Mouse (Mus musculus) cortical plate, adult 2 months (tissue): ENCODE results near the gene Osbp. TPM values are rescaled to one million over a fixed set of nuclear protein-coding genes. Genes with fewer than 3 reads are reported as not detected.

Experiments
- H3K27ac ChIP-seq: fragments of 200-500 bp; 2 replicates; pipeline ENCODE4 v1.5.1; 2012; ENCODE audit warnings: low read length, control low read depth, inconsistent platforms; ENCODE audit not compliant: insufficient read depth
- H3K4me1 ChIP-seq: fragments of 200-500 bp; 2 replicates; pipeline ENCODE4 v1.6.1; 2011; ENCODE audit warnings: low read length; ENCODE audit not compliant: control insufficient read depth, insufficient read depth
- H3K4me3 ChIP-seq: fragments of 200-500 bp; 2 replicates; pipeline ENCODE4 v1.5.1; 2011; ENCODE audit warnings: mild to moderate bottlenecking, low read length, control low read depth; ENCODE audit not compliant: insufficient read depth
- CTCF ChIP-seq: fragments of 200-500 bp; IDR thresholded peaks from 2 replicates; pipeline ENCODE4 v1.5.1; 2011; ENCODE audit warnings: mild to moderate bottlenecking, control low read depth, low read length; ENCODE audit not compliant: insufficient read depth; ENCODE audit errors: extremely low read depth
- POLR2A ChIP-seq: fragments of 200-500 bp; IDR thresholded peaks from 2 replicates; pipeline ENCODE4 v1.6.1; 2011; ENCODE audit warnings: mild to moderate bottlenecking, low read length, control low read depth; ENCODE audit not compliant: insufficient read depth; ENCODE audit errors: extremely low read depth
- polyA plus RNA-seq: library from polyadenylated mRNA; depleted of rRNA; stranded (reverse); fragments of >200 nt; gene quantifications from 2 replicates; pipeline ENCODE4 v1.2.3, GENCODE M21; 2012

Gene Osbp
- polyA plus RNA-seq, 1 experiment, result 37.1 TPM

DNA sequence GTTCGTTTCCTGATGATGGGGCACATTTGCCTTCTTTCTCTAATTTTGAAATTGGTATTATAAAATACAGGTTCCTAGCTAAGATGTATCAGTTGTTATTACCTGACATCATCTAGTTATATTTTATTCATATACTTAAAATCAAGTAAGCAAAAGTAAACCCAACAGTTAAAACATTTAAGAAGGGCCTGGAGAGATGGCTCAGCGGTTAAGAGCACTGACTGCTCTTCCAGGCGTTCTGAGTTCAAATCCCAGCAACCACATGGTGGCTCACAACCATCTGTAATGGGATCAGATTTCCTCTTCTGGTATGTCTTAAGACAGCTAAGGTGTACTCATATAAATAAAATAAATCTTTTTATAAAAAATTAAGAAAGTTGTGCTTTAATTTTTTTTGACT, 22.1 kb downstream of the Osbp start:
- H3K27ac ChIP-seq, result no peak overlapping the region
- no peak overlapping the region for H3K4me3 ChIP-seq
- no peaks in the 10 kb centered on the region for H3K4me1 ChIP-seq
- TF ChIP-seq CTCF (no peak), POLR2A (no peak)

DNA sequence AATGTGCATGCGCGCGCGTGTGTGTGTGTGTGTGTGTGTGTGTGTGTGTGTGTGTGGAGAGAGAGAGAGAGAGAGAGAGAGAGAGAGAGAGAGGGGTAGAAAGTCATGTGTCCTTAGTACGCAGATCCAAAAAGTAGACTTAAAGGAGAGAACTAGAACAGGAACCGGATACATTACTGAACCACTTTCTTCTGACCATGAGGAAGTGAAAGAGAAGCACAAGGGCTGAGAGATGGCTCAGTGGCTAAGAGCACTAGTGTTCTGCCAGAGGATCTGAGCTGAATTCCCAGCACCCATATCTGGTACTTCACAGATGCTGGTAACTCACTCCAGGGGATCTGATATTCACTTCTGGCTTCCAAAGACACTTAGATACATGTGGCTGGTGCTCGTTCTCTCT, 23.6 kb downstream of the Osbp start:
- Histone ChIP-seq H3K27ac (no peak overlapping the region), H3K4me1 (no peaks in the 10 kb centered on the region), H3K4me3 (no peak overlapping the region)
- no peak for TF ChIP-seq CTCF
- TF ChIP-seq POLR2A, result no peak

DNA sequence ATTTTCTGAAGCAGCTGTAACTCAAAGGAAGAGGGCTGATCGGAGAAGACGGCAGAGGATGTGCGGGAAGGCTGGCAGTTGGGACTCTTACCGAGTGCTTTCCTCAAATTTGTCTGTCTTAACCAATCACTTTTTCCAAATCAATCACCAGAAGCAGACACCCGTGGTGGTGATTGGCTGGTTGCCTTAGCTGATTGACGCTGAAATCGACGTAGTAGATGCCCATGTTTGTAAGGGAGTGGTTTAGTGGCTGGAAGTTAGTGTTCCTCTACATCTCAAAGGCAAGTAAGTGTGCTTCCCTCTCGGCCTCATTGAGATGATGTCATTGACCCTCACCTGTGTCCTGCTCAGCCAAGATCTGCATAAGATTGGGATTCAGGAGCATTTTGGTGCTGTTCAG, 26.3 kb downstream of the Osbp start:
- Histone ChIP-seq H3K4me3 (no peak overlapping the region), H3K27ac (no peak overlapping the region), H3K4me1 (no peaks in the 10 kb centered on the region)
- TF ChIP-seq CTCF (no peak), POLR2A (no peak)

DNA sequence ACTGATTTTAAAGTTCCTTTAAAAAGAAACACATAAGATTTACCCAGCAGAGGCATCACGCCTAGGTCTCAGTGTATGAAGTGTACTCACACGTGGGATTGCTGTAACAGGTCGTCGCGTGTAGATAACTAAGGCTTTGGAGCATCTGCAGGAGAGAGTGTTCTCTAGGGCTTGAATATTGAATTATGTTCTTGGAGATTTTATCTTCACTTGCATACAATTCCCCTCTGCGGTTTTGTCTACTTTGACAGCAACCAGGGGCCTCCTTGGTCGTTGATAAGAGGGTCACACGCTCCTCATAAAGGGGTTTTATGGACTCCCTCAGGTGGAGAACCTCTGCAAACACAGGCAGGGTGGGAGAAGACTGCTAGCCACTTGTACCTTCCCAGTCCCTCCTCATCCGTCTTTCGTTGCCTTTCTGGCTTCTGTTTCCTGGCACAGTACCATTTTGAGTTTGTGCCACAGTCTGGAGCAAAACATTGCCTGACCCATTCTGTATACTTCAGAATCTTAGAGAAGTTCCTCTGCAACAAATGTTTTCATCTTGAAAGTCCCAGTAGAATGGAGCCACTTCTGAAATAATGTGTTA, 26.8 kb downstream of the Osbp start:
- H3K27ac ChIP-seq, result no peak overlapping the region
- TF ChIP-seq POLR2A (no peak), CTCF (no peak)
- no peaks in the 10 kb centered on the region for H3K4me1 ChIP-seq
- H3K4me3 ChIP-seq, result no peak overlapping the region

DNA sequence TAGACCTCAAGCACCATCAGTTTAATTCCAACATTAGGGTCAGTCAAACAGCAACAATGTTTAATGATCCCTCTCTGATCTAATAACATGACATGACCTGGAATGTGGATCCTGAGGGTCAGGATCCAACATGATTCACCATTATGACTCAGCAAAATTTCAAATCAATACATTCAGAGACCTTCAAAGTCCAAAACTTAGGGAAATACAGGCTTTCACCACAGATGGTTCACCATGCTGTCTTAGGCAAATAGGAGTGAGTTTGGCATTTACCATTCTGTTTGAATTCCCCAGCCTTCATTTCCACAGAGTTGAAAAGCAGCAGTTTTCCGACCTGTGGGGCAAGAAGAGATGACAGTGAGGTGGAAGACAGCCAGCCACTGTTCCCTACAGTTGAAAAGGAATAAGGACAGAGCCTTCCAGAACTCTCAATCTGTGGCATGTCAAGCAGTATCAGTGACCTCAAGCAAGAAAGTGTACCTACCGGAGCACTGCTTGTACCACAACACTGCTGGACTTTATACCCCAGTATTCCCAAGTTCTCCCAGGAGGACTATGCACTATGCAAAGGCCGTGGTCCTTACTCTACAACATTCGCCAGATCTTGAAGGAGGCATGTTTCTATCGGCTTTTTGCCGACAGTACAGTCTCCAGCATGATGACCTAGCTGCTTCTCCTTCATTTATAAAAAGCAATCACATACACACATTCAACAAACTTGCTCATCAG, 29.1 kb downstream of the Osbp start:
- TF ChIP-seq POLR2A (no peak), CTCF (no peak)
- H3K4me1 ChIP-seq, result no peaks in the 10 kb centered on the region
- H3K27ac ChIP-seq, result no peak overlapping the region

DNA sequence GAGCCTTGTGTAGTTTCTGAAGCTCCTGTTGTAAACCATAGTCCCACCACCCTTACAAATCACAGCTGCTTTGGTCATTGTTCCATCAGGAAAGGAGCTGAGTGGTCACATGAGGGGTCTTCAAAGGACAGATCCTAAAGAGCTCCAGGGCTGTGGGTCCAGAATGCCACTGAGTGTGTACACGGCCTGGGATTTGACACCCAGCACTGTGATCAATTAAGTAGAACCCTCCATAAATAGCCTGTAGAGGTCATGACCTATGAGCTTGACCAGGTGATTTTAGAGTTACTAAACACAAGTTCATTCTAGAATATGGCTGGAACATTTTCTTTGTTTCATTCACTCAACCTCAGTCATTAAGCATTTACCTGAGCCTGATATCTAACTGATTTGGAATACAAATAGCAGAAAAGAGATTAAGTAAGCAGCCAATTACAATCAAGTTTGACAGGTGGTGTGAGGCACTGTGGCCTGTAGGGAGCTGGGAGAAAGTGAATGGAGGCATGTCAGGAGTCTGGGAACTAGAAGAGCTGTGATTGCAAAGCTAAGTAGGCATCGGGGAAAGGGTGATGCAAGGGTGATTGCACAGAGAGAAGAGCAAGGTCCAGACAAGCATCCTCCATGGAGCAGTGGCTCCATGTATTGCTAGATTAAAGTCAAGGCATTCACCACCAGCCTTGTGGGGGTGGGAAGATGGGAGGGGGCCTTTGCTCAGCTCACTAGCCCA, 30.1 kb downstream of the Osbp start:
- Histone ChIP-seq H3K4me1 (no peaks in the 10 kb centered on the region), H3K4me3 (no peak overlapping the region), H3K27ac (no peak overlapping the region)
- TF ChIP-seq CTCF (no peak), POLR2A (no peak)

More for the DNA sequence above, 29.1 kb downstream of the Osbp start:
- H3K4me3 ChIP-seq, result no peak overlapping the region

DNA sequence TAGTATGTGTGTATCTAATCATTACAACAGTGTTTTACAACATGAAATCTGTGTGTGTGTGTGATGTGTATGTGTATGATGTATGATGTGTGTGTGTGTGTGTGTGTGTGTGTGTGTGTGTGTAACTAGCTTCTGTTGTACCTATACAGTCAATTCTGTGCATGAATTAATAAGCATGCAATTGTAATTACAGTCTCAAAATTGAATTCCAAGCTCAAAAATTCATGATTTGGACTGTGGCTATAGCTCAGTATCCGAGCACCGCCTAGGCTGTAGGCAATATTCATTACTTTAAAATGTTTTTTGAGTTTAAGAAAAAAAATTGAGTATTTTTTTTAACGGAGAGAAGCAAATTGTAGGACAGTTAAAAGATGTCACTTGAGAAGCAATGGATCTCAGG, 35.9 kb downstream of the Osbp start:
- H3K4me1 ChIP-seq, result peaks cover 5% of the 10 kb centered on the region; the same call in 1 of the 2 replicates
- no peak overlapping the region for H3K4me3 ChIP-seq
- H3K27ac ChIP-seq, result no peak overlapping the region
- TF ChIP-seq POLR2A (no peak), CTCF (no peak)

DNA sequence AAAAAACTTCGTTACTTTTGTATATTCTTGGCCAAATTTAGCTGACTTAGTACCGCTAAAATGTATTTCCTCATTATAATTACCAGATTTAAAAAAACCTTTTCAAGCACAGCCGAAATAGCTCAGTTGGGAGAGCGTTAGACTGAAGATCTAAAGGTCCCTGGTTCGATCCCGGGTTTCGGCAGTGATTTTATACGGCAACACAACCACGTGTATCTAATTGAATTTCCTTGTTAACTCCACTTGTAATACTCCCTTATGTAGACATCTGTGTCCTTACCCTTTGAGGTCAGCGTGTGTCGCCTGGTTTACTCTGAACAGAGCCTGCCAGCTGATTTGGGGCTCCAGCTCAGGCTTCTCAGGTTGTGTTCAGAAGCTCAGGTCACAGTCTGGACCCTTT, 36.4 kb downstream of the Osbp start:
- Histone ChIP-seq H3K27ac (no peak overlapping the region), H3K4me1 (peaks cover 5% of the 10 kb centered on the region; the same call in 1 of the 2 replicates), H3K4me3 (no peak overlapping the region)
- TF ChIP-seq POLR2A (no peak), CTCF (no peak)

DNA sequence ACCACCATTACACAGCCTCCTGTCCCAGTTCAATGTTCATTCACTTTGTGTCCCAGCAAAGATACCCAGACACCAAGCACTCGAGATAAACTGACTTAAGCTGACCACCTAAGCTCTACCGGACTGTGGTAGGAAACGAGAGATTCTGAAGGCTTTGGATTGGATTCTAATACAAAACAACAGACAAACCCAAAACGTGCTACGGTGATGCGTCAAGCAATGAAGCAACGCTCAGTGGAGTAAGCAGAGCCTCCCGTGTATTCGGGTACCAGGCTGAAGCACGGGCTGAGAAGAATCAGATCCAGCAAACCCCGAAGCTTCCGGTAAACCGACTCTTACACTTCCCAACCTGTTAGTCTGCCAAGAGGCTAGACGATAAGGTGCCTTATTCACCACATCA, 37.0 kb downstream of the Osbp start:
- TF ChIP-seq CTCF (no peak), POLR2A (no peak)
- no peak overlapping the region for H3K4me3 ChIP-seq
- H3K4me1 ChIP-seq, result peaks cover 5% of the 10 kb centered on the region; the same call in 1 of the 2 replicates
- H3K27ac ChIP-seq, result no peak overlapping the region
